Mouse (Mus musculus) bone marrow, adult 2 months (tissue): Measurements from ENCODE around the gene Rilp.

Experiments used
- CTCF ChIP-seq: fragments of 200-500 bp; IDR thresholded peaks from 2 replicates; pipeline ENCODE4 v1.5.1; 2011; ENCODE audit warnings: low read length, control low read depth; ENCODE audit not compliant: control insufficient read depth, insufficient read depth
- POLR2A ChIP-seq: fragments of 200-500 bp; IDR thresholded peaks from 2 replicates; pipeline ENCODE4 v1.6.1; 2011; ENCODE audit warnings: low read depth, mild to moderate bottlenecking, control low read depth, low read length, borderline replicate concordance; ENCODE audit not compliant: control insufficient read depth

- peak; percentile 32; the same call in 1 of the 2 replicates for TF ChIP-seq CTCF
- TF ChIP-seq POLR2A = no peak
Observed at GRCm38 (mm10) chr11:75466731-75467505, 43.0 kb upstream of the Rilp start.
